Mouse (Mus musculus): ENCODE results near the gene Dock9. TPM values are rescaled to one million over a fixed set of nuclear protein-coding genes. Genes with fewer than 3 reads are reported as not detected.

Dock9 gene
- polyA plus RNA-seq, 1 experiment from 2014 or later, result 13.6 TPM

DNA sequence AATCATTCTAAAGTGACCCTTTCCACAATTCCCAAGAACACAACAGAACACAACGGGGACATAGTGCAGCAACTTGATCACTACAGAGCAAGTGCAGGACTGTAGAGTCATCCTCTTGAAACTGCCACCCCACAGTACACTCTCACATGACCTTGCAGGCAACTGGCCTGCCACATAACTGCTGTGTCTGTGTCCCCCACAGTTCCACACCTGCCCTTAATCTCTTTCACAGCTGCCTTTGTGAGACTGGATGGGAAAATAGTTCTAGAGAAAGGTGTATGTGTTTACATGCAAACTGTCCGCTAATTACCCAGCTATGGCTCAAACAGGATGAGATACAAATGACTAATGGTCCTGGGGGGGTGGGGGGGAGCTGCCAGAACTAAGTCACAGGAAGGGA, 83.4 kb downstream of the Dock9 start:
- Histone ChIP-seq H3K4me1 (ENCODE audit: control insufficient read depth, insufficient read depth, low read length) (peaks cover 20% of the 10 kb centered on the region), H3K36me3 (ENCODE audit: control insufficient read depth, insufficient read depth, low read length) (no peaks in the 10 kb centered on the region), H3K9ac (ENCODE audit: low read depth, low read length) (no peak overlapping the region), H3K27me3 (replicated peaks; ENCODE audit: control insufficient read depth, insufficient read depth, low read length) (no peaks in the 10 kb centered on the region), H3K4me3 (ENCODE audit: low read length) (no peak overlapping the region), H3K27ac (ENCODE audit: low read length) (peak overlapping the region; percentile 33; the same call in 1 of the 2 replicates), H3K9me3 (ENCODE audit: control insufficient read depth, low read length) (no peaks in the 10 kb centered on the region), H3K4me2 (ENCODE audit: low read depth, low read length) (no peak overlapping the region)
- peak; percentile 43; the same call in 1 of the 2 replicates for ATAC-seq
- 62% methylated on average over 2 of the region's 2 CpGs for WGBS

DNA sequence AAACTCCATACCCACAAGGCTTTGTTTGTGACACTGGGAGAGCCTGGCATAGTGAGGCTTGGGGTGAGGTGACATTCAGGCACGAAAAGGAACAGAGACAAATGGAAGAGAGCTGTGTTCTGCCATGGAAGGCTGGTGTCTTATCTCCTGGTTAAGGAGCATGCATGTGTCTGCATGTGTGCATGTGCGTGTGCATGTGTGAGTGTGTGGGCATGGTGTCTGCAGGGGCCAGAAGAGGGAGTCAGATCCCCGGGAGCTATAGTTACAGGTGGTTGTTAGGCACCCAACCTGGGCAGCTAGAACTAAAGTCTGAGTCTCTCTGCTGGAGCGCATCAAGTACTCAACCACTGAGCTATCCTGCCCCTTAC, 83.8 kb downstream of the Dock9 start:
- WGBS, result 63% methylated on average over 4 of the region's 4 CpGs
- Histone ChIP-seq H3K36me3 (ENCODE audit: control insufficient read depth, insufficient read depth, low read length) (no peaks in the 10 kb centered on the region), H3K4me2 (ENCODE audit: low read depth, low read length) (no peak overlapping the region), H3K27ac (ENCODE audit: low read length) (no peak overlapping the region; the same call in 1 of the 2 replicates), H3K9me3 (ENCODE audit: control insufficient read depth, low read length) (no peaks in the 10 kb centered on the region), H3K9ac (ENCODE audit: low read depth, low read length) (no peak overlapping the region), H3K27me3 (replicated peaks; ENCODE audit: control insufficient read depth, insufficient read depth, low read length) (no peaks in the 10 kb centered on the region), H3K4me3 (ENCODE audit: low read length) (no peak overlapping the region), H3K4me1 (ENCODE audit: control insufficient read depth, insufficient read depth, low read length) (peaks cover 20% of the 10 kb centered on the region)
- ATAC-seq, result 0 out of 2 replicates have a peak, but pooled peaks have one; percentile 22

DNA sequence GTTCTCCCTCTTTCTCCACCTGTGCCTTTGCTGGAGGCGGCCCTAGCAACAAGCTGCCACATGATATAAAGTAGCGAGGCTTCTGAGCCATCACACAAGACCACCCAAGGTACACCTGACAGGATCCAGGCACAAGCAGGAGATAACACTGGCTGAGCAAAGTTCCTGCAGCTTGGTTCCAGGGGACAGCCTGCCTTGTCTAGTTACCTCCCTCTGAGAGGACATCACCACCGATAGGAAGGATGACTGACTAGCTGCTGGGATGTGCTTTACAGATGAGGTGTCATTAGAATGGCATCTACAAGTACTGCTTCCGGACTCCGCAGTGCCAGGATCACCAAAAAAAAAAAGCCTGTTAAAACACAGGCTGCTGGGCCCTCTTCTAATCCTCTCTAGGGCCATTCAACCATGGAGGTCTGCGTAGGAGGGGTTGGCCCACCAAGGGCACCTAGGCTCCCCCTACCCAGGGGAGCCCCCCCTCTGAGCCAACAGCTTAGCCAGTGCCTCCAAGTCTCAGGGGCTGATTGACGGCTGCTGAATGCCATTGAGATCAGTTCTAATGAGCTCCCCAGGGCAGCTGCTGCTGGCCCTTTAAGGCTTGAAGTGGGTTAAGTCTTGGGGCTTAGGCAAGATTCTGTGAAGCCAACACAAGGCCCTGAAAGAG, 84.3 kb downstream of the Dock9 start:
- Histone ChIP-seq H3K27me3 (replicated peaks; ENCODE audit: control insufficient read depth, insufficient read depth, low read length) (no peaks in the 10 kb centered on the region), H3K36me3 (ENCODE audit: control insufficient read depth, insufficient read depth, low read length) (no peaks in the 10 kb centered on the region), H3K4me2 (ENCODE audit: low read depth, low read length) (no peak overlapping the region), H3K27ac (ENCODE audit: low read length) (no peak overlapping the region; the same call in 1 of the 2 replicates), H3K4me3 (ENCODE audit: low read length) (no peak overlapping the region), H3K9me3 (ENCODE audit: control insufficient read depth, low read length) (no peaks in the 10 kb centered on the region), H3K9ac (ENCODE audit: low read depth, low read length) (no peak overlapping the region), H3K4me1 (ENCODE audit: control insufficient read depth, insufficient read depth, low read length) (peaks cover 20% of the 10 kb centered on the region)
- peak; percentile 39; the same call in 1 of the 2 replicates for ATAC-seq
- WGBS, result 43% methylated on average over 7 of the region's 7 CpGs

DNA sequence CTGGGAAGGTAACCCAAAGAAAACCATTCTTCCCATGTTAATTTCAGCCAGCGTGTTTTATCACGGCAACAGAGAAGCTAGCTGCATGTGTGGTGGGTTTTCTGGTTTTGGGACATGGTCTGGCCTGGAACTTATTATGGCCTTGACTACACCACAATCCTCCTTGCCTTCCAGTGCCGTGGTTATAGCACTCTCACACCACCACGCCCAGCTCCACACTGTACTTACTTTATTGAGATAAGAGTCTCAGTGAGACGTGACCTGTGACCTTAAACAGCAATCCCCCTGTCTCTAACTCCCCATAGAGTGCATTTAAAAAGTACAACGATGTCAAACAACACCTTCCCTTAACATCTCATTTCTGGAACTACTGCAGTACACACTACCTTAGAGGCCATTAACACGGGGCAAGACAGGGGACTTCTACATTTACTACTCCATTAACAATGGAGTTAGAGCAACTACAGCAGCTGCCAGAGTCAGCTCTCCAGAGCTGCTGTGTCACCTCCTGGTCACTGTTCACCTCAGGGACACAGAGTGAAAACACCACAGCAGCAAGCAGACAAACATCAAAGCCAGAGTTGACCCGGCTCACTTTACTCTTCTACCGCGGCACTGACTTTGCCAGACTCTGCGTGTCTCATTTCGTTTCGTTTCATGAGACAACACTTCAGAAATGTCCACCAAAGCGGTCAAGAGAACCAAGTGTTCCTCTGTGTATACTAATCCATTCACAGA, 86.4 kb downstream of the Dock9 start:
- ATAC-seq, result peak; percentile 70
- no peaks in the 10 kb centered on the region for H3K36me3 ChIP-seq (ENCODE audit: control insufficient read depth, insufficient read depth, low read length)
- no peak overlapping the region for H3K27ac ChIP-seq (ENCODE audit: low read length)
- H3K4me2 ChIP-seq (ENCODE audit: low read depth, low read length), result no peak overlapping the region
- no peaks in the 10 kb centered on the region for H3K9me3 ChIP-seq (ENCODE audit: control insufficient read depth, low read length)
- H3K4me3 ChIP-seq (ENCODE audit: low read length), result no peak overlapping the region
- peaks cover 24% of the 10 kb centered on the region for H3K4me1 ChIP-seq (ENCODE audit: control insufficient read depth, insufficient read depth, low read length)
- 45% methylated on average over 14 of the region's 14 CpGs for WGBS
- no peaks in the 10 kb centered on the region for H3K27me3 ChIP-seq (replicated peaks; ENCODE audit: control insufficient read depth, insufficient read depth, low read length)
- H3K9ac ChIP-seq (ENCODE audit: low read depth, low read length), result no peak overlapping the region

DNA sequence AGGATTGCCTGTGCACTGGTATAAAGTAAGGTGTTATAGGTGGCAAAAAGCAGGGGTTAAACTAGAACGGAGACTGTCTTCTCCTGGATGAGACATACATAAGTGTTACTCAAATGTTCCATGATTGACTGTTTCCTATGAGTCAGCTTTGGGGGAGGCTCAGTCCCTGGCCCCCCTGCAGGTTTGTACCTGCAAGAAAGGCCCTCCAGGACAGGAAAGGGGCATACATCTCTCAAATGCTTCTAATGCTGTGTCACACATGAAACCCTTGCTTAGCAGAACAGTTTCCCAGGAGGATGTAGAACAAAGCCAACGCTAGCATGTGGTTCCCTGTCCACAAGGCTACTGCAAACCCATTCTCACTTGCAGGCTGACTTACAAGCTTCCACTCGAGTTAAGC, 87.5 kb downstream of the Dock9 start:
- no peaks in the 10 kb centered on the region for H3K9me3 ChIP-seq (ENCODE audit: control insufficient read depth, low read length)
- H3K4me1 ChIP-seq (ENCODE audit: control insufficient read depth, insufficient read depth, low read length), result peaks cover 24% of the 10 kb centered on the region
- ATAC-seq, result no peak
- no peak overlapping the region for H3K4me3 ChIP-seq (ENCODE audit: low read length)
- no peak overlapping the region for H3K4me2 ChIP-seq (ENCODE audit: low read depth, low read length)
- no peaks in the 10 kb centered on the region for H3K36me3 ChIP-seq (ENCODE audit: control insufficient read depth, insufficient read depth, low read length)
- H3K9ac ChIP-seq (ENCODE audit: low read depth, low read length), result no peak overlapping the region
- no peak overlapping the region for H3K27ac ChIP-seq (ENCODE audit: low read length)
- no peaks in the 10 kb centered on the region for H3K27me3 ChIP-seq (replicated peaks; ENCODE audit: control insufficient read depth, insufficient read depth, low read length)
- WGBS, result 68% methylated on average over 3 of the region's 3 CpGs

DNA sequence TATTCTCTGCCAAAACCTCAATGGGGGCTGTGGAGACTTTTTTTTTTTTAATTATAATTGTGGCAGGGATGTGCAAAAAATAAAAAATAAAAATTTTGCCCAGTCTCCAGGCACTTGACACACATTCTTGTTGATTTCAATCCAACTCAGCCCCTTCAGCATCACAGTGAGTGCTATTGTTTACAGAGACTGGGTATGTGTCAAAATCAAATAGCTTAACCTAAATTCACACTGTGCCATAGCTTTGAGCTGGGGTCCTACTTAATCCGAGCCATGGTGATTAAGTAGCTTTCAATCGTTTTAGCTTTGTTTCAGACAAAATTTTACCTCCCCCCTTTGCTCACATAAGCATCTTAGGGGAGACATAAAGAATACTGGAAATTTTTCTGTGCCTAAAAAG, 89.4 kb downstream of the Dock9 start:
- Histone ChIP-seq H3K4me2 (ENCODE audit: low read depth, low read length) (no peak overlapping the region), H3K9ac (ENCODE audit: low read depth, low read length) (no peak overlapping the region), H3K4me3 (ENCODE audit: low read length) (no peak overlapping the region), H3K27me3 (replicated peaks; ENCODE audit: control insufficient read depth, insufficient read depth, low read length) (no peaks in the 10 kb centered on the region), H3K36me3 (ENCODE audit: control insufficient read depth, insufficient read depth, low read length) (no peaks in the 10 kb centered on the region), H3K4me1 (ENCODE audit: control insufficient read depth, insufficient read depth, low read length) (peaks cover 13% of the 10 kb centered on the region; the same call in 1 of the 2 replicates), H3K9me3 (ENCODE audit: control insufficient read depth, low read length) (no peaks in the 10 kb centered on the region), H3K27ac (ENCODE audit: low read length) (no peak overlapping the region)
- ATAC-seq, result no peak
- 55% methylated on average over 2 of the region's 2 CpGs for WGBS

DNA sequence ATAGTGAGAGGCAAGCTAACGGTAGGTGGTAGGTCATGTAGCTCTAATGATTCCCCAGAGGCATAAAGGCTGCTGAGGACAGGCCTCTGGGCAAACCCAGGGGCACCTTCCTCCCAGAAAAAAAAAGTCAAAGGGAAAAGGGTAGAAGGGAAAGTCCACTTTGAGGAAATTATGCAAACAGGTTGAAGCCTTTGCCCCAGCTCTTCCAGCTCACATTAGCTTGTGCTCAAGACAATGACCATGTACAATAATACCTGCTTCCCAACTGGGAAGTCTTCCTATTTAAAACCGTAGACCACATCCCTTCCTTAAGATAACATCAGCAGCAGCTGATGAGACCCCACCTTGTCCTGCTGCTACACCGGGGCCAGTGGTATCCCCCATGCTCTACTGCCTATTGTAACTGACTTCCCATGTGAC, 91.1 kb downstream of the Dock9 start:
- 58% methylated on average over 3 of the region's 3 CpGs for WGBS
- peaks cover 12% of the 10 kb centered on the region; the same call in 1 of the 2 replicates for H3K4me1 ChIP-seq (ENCODE audit: control insufficient read depth, insufficient read depth, low read length)

DNA sequence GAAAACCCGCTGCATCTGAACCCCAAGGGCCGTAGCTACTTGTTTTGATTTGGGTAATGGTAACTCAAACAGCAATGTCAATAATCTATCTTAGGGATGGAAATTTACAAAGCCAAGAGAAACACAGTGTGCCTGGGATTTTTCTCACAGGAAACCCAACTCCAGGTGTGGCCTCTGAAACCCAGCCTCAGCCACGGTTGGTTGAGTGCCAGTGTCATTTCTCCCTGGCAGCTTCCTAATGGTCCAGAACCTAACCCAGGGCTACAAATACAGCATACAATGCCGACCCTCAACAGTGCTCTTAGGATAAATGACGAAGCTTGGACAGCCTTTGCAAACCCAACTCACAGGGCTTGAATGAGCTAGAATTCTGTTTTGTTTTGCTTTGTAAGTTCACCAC, 92.0 kb downstream of the Dock9 start:
- H3K4me2 ChIP-seq (ENCODE audit: low read depth, low read length), result no peak overlapping the region
- H3K36me3 ChIP-seq (ENCODE audit: control insufficient read depth, insufficient read depth, low read length), result no peaks in the 10 kb centered on the region
- 66% methylated on average over 5 of the region's 5 CpGs for WGBS
- no peak overlapping the region for H3K4me3 ChIP-seq (ENCODE audit: low read length)
- ATAC-seq, result no peak
- no peaks in the 10 kb centered on the region for H3K9me3 ChIP-seq (ENCODE audit: control insufficient read depth, low read length)
- H3K27me3 ChIP-seq (replicated peaks; ENCODE audit: control insufficient read depth, insufficient read depth, low read length), result no peaks in the 10 kb centered on the region
- H3K4me1 ChIP-seq (ENCODE audit: control insufficient read depth, insufficient read depth, low read length), result peaks cover 6% of the 10 kb centered on the region; the same call in 1 of the 2 replicates
- no peak overlapping the region for H3K27ac ChIP-seq (ENCODE audit: low read length)
- no peak overlapping the region for H3K9ac ChIP-seq (ENCODE audit: low read depth, low read length)

More for the DNA sequence above, 91.1 kb downstream of the Dock9 start:
- Histone ChIP-seq H3K4me3 (ENCODE audit: low read length) (no peak overlapping the region), H3K27me3 (replicated peaks; ENCODE audit: control insufficient read depth, insufficient read depth, low read length) (no peaks in the 10 kb centered on the region), H3K36me3 (ENCODE audit: control insufficient read depth, insufficient read depth, low read length) (no peaks in the 10 kb centered on the region), H3K9ac (ENCODE audit: low read depth, low read length) (no peak overlapping the region), H3K9me3 (ENCODE audit: control insufficient read depth, low read length) (no peaks in the 10 kb centered on the region), H3K27ac (ENCODE audit: low read length) (no peak overlapping the region), H3K4me2 (ENCODE audit: low read depth, low read length) (no peak overlapping the region)
- ATAC-seq, result no peak

DNA sequence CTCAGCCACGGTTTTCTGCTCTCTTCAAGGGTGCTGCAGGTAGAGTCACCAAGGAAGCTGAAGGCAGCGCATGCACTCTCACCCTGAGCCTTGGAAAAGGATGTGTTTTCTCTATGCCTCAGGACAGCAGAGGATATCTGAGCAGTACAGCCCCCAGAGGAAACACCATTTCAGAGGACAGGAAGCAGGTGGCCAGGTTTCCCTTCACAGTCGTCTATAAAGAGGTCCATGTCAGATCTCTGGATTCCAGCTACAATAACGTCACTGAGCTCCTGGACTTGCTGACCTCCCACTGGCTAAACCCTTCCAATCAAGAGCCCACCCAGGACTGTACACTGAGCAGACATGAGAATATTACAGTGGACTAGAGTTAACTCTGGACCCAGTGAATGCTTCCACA, 95.1 kb downstream of the Dock9 start:
- Histone ChIP-seq H3K9me3 (ENCODE audit: control insufficient read depth, low read length) (no peaks in the 10 kb centered on the region), H3K27ac (ENCODE audit: low read length) (0 out of 2 replicates have a peak overlapping the region, but pooled peaks have one; percentile 50), H3K9ac (ENCODE audit: low read depth, low read length) (no peak overlapping the region), H3K36me3 (ENCODE audit: control insufficient read depth, insufficient read depth, low read length) (no peaks in the 10 kb centered on the region), H3K27me3 (replicated peaks; ENCODE audit: control insufficient read depth, insufficient read depth, low read length) (no peaks in the 10 kb centered on the region), H3K4me1 (ENCODE audit: control insufficient read depth, insufficient read depth, low read length) (peaks cover 17% of the 10 kb centered on the region), H3K4me2 (ENCODE audit: low read depth, low read length) (no peak overlapping the region), H3K4me3 (ENCODE audit: low read length) (no peak overlapping the region)
- no peak for ATAC-seq
- WGBS, result 57% methylated on average over 4 of the region's 4 CpGs
